Comparison of ENCODE assay signal across 14 mouse cellular contexts in the genomic region with DNA sequence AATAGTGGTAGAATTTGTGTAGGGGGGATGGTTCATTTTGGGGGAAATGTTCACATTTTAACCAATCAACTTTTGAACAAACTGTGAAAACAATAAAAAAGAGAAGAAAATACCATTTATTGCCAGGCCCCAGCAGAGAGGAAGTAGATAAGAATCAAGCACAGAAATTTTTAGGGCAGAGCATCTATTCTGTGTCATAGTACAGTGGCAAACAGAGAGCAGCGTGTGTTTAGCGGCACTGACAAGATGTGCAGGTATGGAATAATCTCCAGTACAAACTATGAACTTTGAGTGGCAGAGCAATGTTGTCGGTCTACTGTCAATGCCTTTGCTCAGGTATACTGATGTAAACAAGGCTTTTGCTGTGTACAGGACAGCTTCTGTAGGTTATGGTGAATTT.
"Had no signal": no experiment of that assay in that cellular context is flagged by ENCODE, and none has a peak within 500 bp of the region (broad histone marks: within the 10 kb centered on the region; RNA-seq: fewer than 3 reads in every experiment).

No protein-coding gene starts in this region.

- ATAC-seq: hindbrain, embryonic 16.5 days; intestine, embryonic 15.5 days; liver, embryonic 12.5 days had no signal

- DNase-seq: gastrocnemius, postnatal 14 days; gastrocnemius, postnatal 36 days; heart, adult 2 months; heart, postnatal 14 days; heart, postnatal 4 days; kidney, adult 11 months; kidney, postnatal 14 days; kidney, postnatal 36 days; layer of hippocampus, adult 9-11 months; layer of hippocampus, postnatal 36 days; left cerebral cortex, postnatal 4 days had no signal
